Mouse (Mus musculus): Measurements from ENCODE around the gene Lipf.
A peak's percentile ranks its signal among the peaks of the same experiment; 100 is the strongest.

The Lipf gene

DNA sequence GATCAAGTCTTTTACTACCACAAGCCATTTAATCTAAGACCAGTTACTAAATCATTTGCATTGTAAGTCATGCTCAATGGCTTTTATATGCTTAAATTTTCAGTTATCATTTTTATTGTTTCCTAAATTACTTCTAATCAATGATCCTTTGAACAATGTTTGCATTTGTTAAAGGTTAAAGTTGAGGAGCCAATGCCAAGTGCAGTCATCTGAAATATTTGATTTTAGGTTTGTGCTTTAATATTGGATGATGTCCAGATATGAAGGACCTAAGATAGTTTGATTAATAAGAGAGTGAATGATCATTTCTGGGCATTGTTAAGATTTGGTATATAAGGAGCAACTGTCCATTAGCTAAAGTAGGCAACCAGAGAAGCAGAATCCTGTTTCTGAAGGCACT, at the start of gene Lipf:
Gene Lipf (plus strand): TSS at position 301 of the 400 bp plus-strand sequence.
- no peak for DNase-seq (ENCODE audit: low spot score)

DNA sequence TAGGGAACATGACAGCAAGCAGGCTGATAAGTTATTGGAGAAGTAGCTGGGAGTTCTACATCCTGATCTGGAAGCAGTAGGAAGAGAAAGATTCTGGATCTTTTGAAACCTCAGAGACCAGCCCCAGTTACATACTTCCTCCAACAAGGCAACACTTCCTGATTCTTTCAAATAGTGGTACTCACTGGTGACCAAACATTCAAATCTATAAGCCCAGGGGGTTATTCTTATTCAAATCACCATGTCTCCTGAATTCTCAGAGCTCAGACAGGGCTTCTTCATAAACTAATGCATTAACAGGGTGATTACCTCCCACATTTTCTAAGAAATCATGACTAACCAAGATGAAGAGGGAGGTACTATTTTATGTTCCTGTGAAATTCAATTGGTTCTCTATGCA, 36.9 kb upstream of the Lipf start:
- DNase-seq (ENCODE audit: low spot score) = no peak

DNA sequence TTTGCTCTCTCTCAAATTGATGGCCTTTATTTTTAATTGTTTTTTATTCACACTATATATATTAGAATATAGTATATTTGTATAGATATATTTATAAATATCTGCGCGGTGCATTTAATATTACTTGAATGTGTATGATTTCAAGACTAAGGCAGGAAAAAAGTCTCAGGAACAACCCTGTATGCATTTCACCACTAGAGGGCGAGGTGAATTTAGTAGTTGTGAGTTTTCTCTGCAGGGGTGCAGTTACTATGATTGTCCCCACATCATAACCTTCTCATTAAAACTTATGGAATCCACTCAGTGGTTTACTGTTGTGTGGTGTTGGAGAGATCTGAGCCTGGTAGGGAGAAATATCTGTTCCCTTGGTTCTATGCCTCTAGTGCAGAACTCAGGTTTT, 18.0 kb downstream of the Lipf start:
- DNase-seq (ENCODE audit: low spot score) = peak; percentile 61

DNA sequence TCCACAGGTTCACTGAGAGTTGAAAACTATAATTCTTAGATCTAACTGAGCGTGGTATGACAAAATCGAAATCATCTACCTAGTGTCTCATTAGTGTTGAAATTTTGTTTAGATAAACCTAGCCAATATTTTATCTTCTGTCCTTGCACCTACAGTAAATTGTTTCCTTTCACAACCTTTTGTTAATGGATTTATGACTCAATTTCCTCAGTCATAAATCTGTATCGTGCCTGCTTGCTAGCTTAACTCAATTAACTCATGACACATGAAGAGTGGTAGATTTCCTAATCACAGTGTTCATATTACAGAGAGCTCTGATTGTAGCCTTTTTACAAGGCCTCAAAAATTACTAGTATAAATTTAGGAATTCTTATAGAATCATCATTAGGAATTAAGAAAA, 22.1 kb downstream of the Lipf start:
- peak; percentile 10 for DNase-seq (ENCODE audit: low spot score)

DNA sequence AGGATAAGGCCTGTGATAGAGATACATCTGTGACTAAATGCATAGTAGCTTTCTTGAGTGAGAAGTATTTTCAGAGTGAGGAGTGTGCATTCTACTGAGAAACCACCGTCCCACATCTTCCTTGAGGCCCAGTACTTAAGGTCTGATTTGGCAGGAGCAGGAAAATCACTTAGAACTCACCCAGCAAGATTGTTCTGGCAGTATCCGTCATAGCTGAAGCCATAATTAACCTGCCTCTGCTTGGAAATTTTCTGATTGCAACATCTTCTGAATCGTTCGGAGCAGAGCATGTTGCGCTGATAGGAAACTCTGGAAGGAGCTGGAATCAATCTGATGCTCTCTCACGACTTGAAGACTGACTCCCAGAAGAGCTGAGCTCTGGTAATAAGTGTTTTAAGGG, 47.0 kb downstream of the Lipf start, which contains the start of gene Lipk:
Gene Lipk (plus strand): TSS at position 289 of the 400 bp plus-strand sequence.
- DNase-seq (ENCODE audit: low spot score) = no peak

DNA sequence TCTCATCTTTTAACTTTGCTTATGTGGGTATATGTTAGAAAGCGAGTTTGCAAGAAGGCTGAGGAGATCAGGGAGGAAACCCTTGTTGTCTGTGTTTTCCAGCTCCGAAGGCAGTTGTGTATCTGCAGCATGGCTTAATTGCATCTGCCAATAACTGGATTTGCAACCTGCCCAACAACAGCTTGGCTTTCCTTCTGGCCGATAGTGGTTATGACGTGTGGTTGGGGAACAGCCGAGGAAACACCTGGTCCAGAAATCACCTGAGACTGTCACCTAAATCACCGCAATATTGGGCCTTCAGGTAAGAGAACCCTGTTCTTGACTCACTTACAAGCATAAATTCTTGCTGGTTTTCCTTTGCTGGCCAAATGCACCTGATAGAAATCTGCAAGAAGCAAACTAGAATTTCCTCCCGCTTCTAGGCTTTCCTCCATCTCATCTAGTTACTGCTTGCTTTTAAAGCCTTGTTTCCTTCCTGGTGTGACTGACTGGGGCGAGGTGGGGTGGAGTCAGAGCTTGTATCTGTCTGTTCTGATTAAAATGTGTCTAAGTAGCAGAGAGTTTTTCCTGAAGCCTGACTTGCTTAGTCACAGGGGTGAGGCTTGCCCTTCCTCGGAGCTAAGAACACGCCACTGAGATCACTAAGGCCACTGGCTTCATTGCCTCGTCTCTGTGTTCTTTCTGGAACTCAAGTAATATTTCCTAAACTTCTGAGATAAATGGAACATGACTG, 60.6 kb downstream of the Lipf start:
- DNase-seq (ENCODE audit: low spot score) = no peak

DNA sequence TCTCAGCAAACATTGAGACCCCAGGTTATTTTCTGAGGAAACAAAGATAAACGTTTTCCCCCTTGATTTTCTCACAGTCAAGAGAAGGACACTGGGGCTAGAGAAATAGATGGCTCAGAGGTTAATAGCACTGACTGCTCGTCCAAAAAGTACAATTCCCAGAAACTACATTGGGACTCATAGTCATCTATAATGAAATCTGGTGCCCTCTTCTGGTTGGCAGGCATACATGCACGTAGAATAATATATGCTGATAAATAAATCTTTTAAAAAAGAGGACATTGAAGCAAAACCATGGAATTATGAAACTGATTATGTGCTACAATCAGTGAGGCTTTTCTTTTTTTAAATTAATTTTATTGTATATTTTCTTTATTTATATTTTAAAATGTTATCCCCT, 61.8 kb downstream of the Lipf start:
- DNase-seq (ENCODE audit: low spot score) = peak; percentile 42

All from embryo, embryonic 10.5 days (tissue).